Mouse (Mus musculus) c-Kit-negative CD71-positive TER-119-positive erythroid progenitor cells, embryonic 14.5 days (primary cell): ENCODE data around the gene Lacc1.

Experiments
- DNase-seq: peaks from one replicate; pipeline ENCODE4 v3.0.0-alpha.2; 2013; ENCODE audit warnings: low read depth, low spot score

The Lacc1 gene

DNA sequence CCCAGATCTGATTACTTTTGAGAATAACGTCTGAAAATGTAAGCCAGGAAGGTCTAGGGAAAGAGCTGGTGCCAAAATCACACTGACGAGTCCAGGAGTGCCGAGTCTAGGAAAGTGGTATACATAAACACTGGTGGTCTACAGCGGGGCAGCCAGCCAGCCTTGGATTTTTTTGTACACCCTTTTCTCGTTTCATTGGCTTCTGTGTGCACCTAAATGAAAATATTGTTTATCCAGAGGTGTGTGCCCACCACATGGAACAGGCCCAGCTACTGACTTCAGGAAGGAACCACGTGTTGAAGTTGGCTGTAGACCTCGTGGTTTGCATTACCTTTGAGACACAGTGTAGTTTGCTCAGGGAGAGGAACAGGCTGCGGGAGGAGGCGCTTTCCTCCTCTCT lies 57.1 kb downstream of the Lacc1 start:
- DNase-seq = no peak
